Mouse (Mus musculus) ES-Bruce4 (cell line): ENCODE measurements around the gene Mreg.

Experiments
- CTCF ChIP-seq: IDR thresholded peaks from one replicate; pipeline ENCODE4 v1.8.1; 2011; ENCODE audit warnings: low read depth, low read length
- POLR2A ChIP-seq: IDR thresholded peaks from one replicate; pipeline ENCODE4 v1.8.1; 2011; ENCODE audit warnings: low read length; ENCODE audit not compliant: insufficient read depth

- TF ChIP-seq CTCF (no peak), POLR2A (no peak)
Measured at GRCm38 (mm10) chr1:72227546-72227945, 15.4 kb upstream of the Mreg start.
